Mouse (Mus musculus): ENCODE data around the gene Nfam1. TPM values are rescaled to one million over a fixed set of nuclear protein-coding genes. Genes with fewer than 3 reads are reported as not detected.
A peak's percentile ranks its signal among the peaks of the same experiment; 100 is the strongest.

Gene Nfam1
- polyA plus RNA-seq, 1 experiment from 2014 or later, result 3.0 TPM

- WGBS, result 72% methylated on average over 14 of the region's 14 CpGs
- Histone ChIP-seq H3K36me3 (no peaks in the 10 kb centered on the region), H3K9ac (no peak overlapping the region), H3K9me3 (no peaks in the 10 kb centered on the region), H3K27ac (no peak overlapping the region), H3K27me3 (peaks cover 25% of the 10 kb centered on the region; the same call in 1 of the 2 replicates), H3K4me1 (peaks cover 45% of the 10 kb centered on the region), H3K4me3 (no peak overlapping the region), H3K4me2 (replicated peaks) (no peak overlapping the region)
- peak; percentile 49; the same call in 1 of the 2 replicates for ATAC-seq (ENCODE audit: insufficient number of reproducible peaks, insufficient read depth, low FRiP score, low TSS enrichment)
These were observed 3.9 kb upstream of the Nfam1 start for GRCm38 (mm10) chr15:83036900-83037519.

- Histone ChIP-seq H3K9ac (no peak overlapping the region), H3K4me2 (replicated peaks) (no peak overlapping the region), H3K9me3 (no peaks in the 10 kb centered on the region), H3K4me1 (peaks cover 45% of the 10 kb centered on the region), H3K4me3 (no peak overlapping the region), H3K27ac (no peak overlapping the region), H3K36me3 (no peaks in the 10 kb centered on the region), H3K27me3 (peaks cover 26% of the 10 kb centered on the region; the same call in 1 of the 2 replicates)
- no peak for ATAC-seq (ENCODE audit: insufficient number of reproducible peaks, insufficient read depth, low FRiP score, low TSS enrichment)
- 49% methylated on average over 7 of the region's 7 CpGs for WGBS
These were observed 3.0 kb upstream of the Nfam1 start for GRCm38 (mm10) chr15:83036089-83036488.

- Histone ChIP-seq H3K4me2 (replicated peaks) (peak overlapping the region; percentile 23), H3K9ac (no peak overlapping the region), H3K27ac (no peak overlapping the region), H3K4me3 (no peak overlapping the region), H3K36me3 (no peaks in the 10 kb centered on the region), H3K4me1 (peaks cover 49% of the 10 kb centered on the region), H3K9me3 (no peaks in the 10 kb centered on the region), H3K27me3 (peaks cover 26% of the 10 kb centered on the region; the same call in 1 of the 2 replicates)
- no peak for ATAC-seq (ENCODE audit: insufficient number of reproducible peaks, insufficient read depth, low FRiP score, low TSS enrichment)
- 12% methylated on average over 17 of the region's 17 CpGs for WGBS
These were observed 1.3 kb upstream of the Nfam1 start for GRCm38 (mm10) chr15:83034275-83034977.

- H3K4me3 ChIP-seq, result no peak overlapping the region
- no peaks in the 10 kb centered on the region for H3K36me3 ChIP-seq
- peak overlapping the region; percentile 65; the same call in 1 of the 2 replicates for H3K27ac ChIP-seq
- H3K27me3 ChIP-seq, result peaks cover 28% of the 10 kb centered on the region; the same call in 1 of the 2 replicates
- no peak overlapping the region for H3K9ac ChIP-seq
- WGBS, result 38% methylated on average over 4 of the region's 4 CpGs
- H3K9me3 ChIP-seq, result no peaks in the 10 kb centered on the region
- no peak overlapping the region for H3K4me2 ChIP-seq (replicated peaks)
- ATAC-seq (ENCODE audit: insufficient number of reproducible peaks, insufficient read depth, low FRiP score, low TSS enrichment), result no peak
- H3K4me1 ChIP-seq, result peaks cover 46% of the 10 kb centered on the region
These were observed 2.2 kb downstream of the Nfam1 start for GRCm38 (mm10) chr15:83030884-83031283.

- peak overlapping the region; percentile 65 for H3K27ac ChIP-seq
- 37% methylated on average over 11 of the region's 11 CpGs for WGBS
- no peaks in the 10 kb centered on the region for H3K9me3 ChIP-seq
- no peak overlapping the region for H3K9ac ChIP-seq
- no peak overlapping the region for H3K4me3 ChIP-seq
- H3K36me3 ChIP-seq, result no peaks in the 10 kb centered on the region
- ATAC-seq (ENCODE audit: insufficient number of reproducible peaks, insufficient read depth, low FRiP score, low TSS enrichment), result no peak
- peaks cover 54% of the 10 kb centered on the region for H3K4me1 ChIP-seq
- H3K4me2 ChIP-seq (replicated peaks), result no peak overlapping the region
- peaks cover 27% of the 10 kb centered on the region; the same call in 1 of the 2 replicates for H3K27me3 ChIP-seq
These were observed 3.1 kb downstream of the Nfam1 start for GRCm38 (mm10) chr15:83029725-83030718.

GRCm38 (mm10) chr15:83026129-83026528 lies 7.0 kb downstream of the Nfam1 start:
- no peak for ATAC-seq (ENCODE audit: insufficient number of reproducible peaks, insufficient read depth, low FRiP score, low TSS enrichment)
- no peak overlapping the region for H3K4me2 ChIP-seq (replicated peaks)
- no peaks in the 10 kb centered on the region for H3K36me3 ChIP-seq
- no peaks in the 10 kb centered on the region for H3K9me3 ChIP-seq
- H3K27ac ChIP-seq, result peak overlapping the region; percentile 67; the same call in 1 of the 2 replicates
- peaks cover 46% of the 10 kb centered on the region for H3K4me1 ChIP-seq
- 46% methylated on average over 8 of the region's 8 CpGs for WGBS
- 0 out of 2 replicates have a peak, but pooled peaks cover 2% of the 10 kb centered on the region for H3K27me3 ChIP-seq
- H3K4me3 ChIP-seq, result no peak overlapping the region
- no peak overlapping the region for H3K9ac ChIP-seq

- Histone ChIP-seq H3K9ac (no peak overlapping the region), H3K4me1 (peaks cover 40% of the 10 kb centered on the region), H3K27ac (peak overlapping the region; percentile 67), H3K36me3 (no peaks in the 10 kb centered on the region), H3K4me2 (replicated peaks) (peak overlapping the region; percentile 22), H3K27me3 (0 out of 2 replicates have a peak, but pooled peaks cover 2% of the 10 kb centered on the region), H3K9me3 (no peaks in the 10 kb centered on the region), H3K4me3 (no peak overlapping the region)
- 13% methylated on average over 25 of the region's 25 CpGs for WGBS
- no peak for ATAC-seq (ENCODE audit: insufficient number of reproducible peaks, insufficient read depth, low FRiP score, low TSS enrichment)
These were observed 7.9 kb downstream of the Nfam1 start for GRCm38 (mm10) chr15:83025041-83025760.

- no peaks in the 10 kb centered on the region for H3K9me3 ChIP-seq
- no peaks in the 10 kb centered on the region for H3K36me3 ChIP-seq
- 32% methylated on average over 8 of the region's 8 CpGs for WGBS
- H3K4me3 ChIP-seq, result no peak overlapping the region
- no peak for ATAC-seq (ENCODE audit: insufficient number of reproducible peaks, insufficient read depth, low FRiP score, low TSS enrichment)
- no peak overlapping the region for H3K4me2 ChIP-seq (replicated peaks)
- no peak overlapping the region for H3K9ac ChIP-seq
- no peak overlapping the region for H3K27ac ChIP-seq
- H3K27me3 ChIP-seq, result 0 out of 2 replicates have a peak, but pooled peaks cover 2% of the 10 kb centered on the region
- H3K4me1 ChIP-seq, result peaks cover 43% of the 10 kb centered on the region
These were observed 10.2 kb downstream of the Nfam1 start for GRCm38 (mm10) chr15:83022947-83023346.

DNA sequence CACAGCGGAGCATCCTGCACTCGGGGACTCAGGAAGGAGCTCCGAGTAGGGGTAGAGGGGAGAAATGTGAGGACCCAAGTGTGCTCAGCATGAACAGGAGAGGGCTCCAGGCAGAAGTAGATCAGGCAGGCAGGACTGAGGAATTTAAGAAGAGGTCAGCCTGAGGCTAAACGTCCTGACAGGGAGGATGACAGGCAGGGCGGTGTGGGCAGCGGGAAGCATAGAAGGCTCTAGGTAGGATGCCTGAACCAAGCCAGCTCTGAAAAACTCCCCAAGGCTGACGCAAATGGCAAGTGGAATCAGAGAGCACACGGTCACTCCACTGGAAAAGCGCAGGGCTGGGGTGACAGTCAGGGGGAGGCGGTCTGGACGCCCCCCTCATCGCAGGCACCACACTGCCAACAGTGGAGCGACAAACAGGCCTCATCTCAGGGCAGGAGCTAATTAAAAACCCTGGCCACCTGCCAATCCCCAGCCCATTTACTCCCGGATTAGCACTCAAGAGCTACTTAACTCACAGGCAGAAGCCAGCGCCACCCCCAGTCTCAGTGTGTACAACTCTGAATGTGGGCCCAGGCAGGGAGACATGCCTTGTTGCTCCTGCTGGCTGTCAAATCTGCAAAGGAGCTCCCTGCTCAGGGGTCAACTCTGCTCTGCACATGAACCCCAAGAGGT lies 22.0 kb downstream of the Nfam1 start:
- H3K9me3 ChIP-seq, result no peaks in the 10 kb centered on the region
- no peak overlapping the region for H3K4me3 ChIP-seq
- 0 out of 2 replicates have a peak, but pooled peaks cover 12% of the 10 kb centered on the region for H3K27me3 ChIP-seq
- H3K9ac ChIP-seq, result no peak overlapping the region; the same call in 1 of the 2 replicates
- no peak overlapping the region for H3K4me2 ChIP-seq (replicated peaks)
- 15% methylated on average over 15 of the region's 15 CpGs for WGBS
- ATAC-seq (ENCODE audit: insufficient number of reproducible peaks, insufficient read depth, low FRiP score, low TSS enrichment), result peak; percentile 45; the same call in 1 of the 2 replicates
- 0 out of 2 replicates have a peak overlapping the region, but pooled peaks have one; percentile 26 for H3K27ac ChIP-seq
- peaks cover 37% of the 10 kb centered on the region for H3K4me1 ChIP-seq
- no peaks in the 10 kb centered on the region for H3K36me3 ChIP-seq

DNA sequence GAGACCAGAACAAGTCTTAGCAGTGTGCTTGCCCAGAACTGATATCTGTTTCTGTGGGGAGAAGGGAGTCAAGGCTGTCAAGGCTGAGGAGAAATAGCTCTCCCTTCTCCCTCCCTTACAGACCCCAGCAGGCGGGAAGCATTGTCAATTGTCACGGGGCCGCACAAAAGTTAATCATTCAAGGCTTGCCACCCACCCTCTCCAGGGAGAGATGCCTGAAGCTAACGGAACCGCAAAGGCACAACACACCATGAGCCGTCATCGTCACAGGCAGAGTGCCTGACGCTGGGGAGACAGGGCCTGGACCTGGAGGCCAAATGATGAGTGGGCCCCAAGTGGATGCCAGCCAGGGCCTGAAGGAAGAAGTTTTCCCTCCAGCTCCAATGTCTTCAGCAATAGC lies 22.7 kb downstream of the Nfam1 start:
- ATAC-seq (ENCODE audit: insufficient number of reproducible peaks, insufficient read depth, low FRiP score, low TSS enrichment), result no peak
- Histone ChIP-seq H3K9me3 (no peaks in the 10 kb centered on the region), H3K27ac (no peak overlapping the region), H3K4me1 (peaks cover 33% of the 10 kb centered on the region), H3K36me3 (no peaks in the 10 kb centered on the region), H3K27me3 (0 out of 2 replicates have a peak, but pooled peaks cover 12% of the 10 kb centered on the region), H3K4me2 (replicated peaks) (no peak overlapping the region), H3K9ac (no peak overlapping the region; the same call in 1 of the 2 replicates), H3K4me3 (no peak overlapping the region)
- WGBS, result 6% methylated on average over 8 of the region's 8 CpGs
